Mouse (Mus musculus) forebrain, embryonic 14.5 days (tissue): Measurements from ENCODE around the gene Myo15b. TPM values are rescaled to one million over a fixed set of nuclear protein-coding genes. Genes with fewer than 3 reads are reported as not detected.
"Not testable (repeated sequence)": the region's sequence is repeated elsewhere in the genome, so short reads cannot be mapped to it uniquely, and the experiment has no call there.

Source experiments
- ATAC-seq: fragments of 200-750 bp; cut with Nextera tagmentation; 2 replicates; pipeline ENCODE4 v1.8.0; 2017; ENCODE audit warnings: mild to moderate bottlenecking, moderate library complexity
- DNase-seq: peaks from one replicate; pipeline ENCODE4 v3.0.0-alpha.2; 2015; ENCODE audit warnings: low spot score
- H3K27ac ChIP-seq: fragments of 300-500 bp; sonication (generic); 2 replicates; pipeline ENCODE4 v1.5.1; 2014; ENCODE audit warnings: low read depth, mild to moderate bottlenecking, control low read depth, low read length, moderate library complexity
- H3K27me3 ChIP-seq: fragments of 300-500 bp; sonication (generic); replicated peaks from 2 replicates; pipeline ENCODE4 v1.6.1; 2014; ENCODE audit warnings: low read length, control low read depth, mixed read lengths; ENCODE audit not compliant: control insufficient read depth, insufficient read depth
- H3K36me3 ChIP-seq: fragments of 300-500 bp; sonication (generic); 2 replicates; pipeline ENCODE4 v1.6.1; 2014; ENCODE audit warnings: low read length, control low read depth; ENCODE audit not compliant: control insufficient read depth, insufficient read depth
- H3K4me1 ChIP-seq: fragments of 300-500 bp; sonication (generic); 2 replicates; pipeline ENCODE4 v1.6.1; 2014; ENCODE audit warnings: antibody characterized with exemption, low read length, control low read depth; ENCODE audit not compliant: control insufficient read depth, insufficient read depth
- H3K4me2 ChIP-seq: fragments of 300-500 bp; sonication (generic); 2 replicates; pipeline ENCODE4 v1.6.1; 2014; ENCODE audit warnings: mild to moderate bottlenecking, control low read depth, low read length
- H3K4me3 ChIP-seq: fragments of 300-500 bp; sonication (generic); 2 replicates; pipeline ENCODE4 v1.5.1; 2014; ENCODE audit warnings: low read depth, low read length, control low read depth
- H3K9ac ChIP-seq: fragments of 300-500 bp; sonication (generic); 2 replicates; pipeline ENCODE4 v1.6.1; 2014; ENCODE audit warnings: mild to moderate bottlenecking, low read length, control low read depth, moderate library complexity
- H3K9me3 ChIP-seq: fragments of 300-500 bp; sonication (generic); replicated peaks from 2 replicates; pipeline ENCODE4 v1.6.1; 2016; ENCODE audit warnings: low read length, control low read depth, mixed read lengths; ENCODE audit not compliant: control insufficient read depth
- WGBS: fragments of 180-500 bp; shearing (Covaris S2); extraction: QIAGEN DNeasy Blood & Tissue Kit; methylation state at CpG from one replicate; pipeline ENCODE4 v1.1.7; 2014; 5-methylcytosine and 5-hydroxymethylcytosine counted together
- polyA plus RNA-seq: library from polyadenylated mRNA; unstranded; fragments of >200 nt; fragmentation: Nextera tagmentation; extraction: Ambion mirVana; gene quantifications from 2 replicates; pipeline ENCODE4 v1.2.1, GENCODE M21; 2014

The Myo15b gene
- polyA plus RNA-seq, 1 experiment from 2014 or later, result not detected

GRCm38 (mm10) chr11:115854674-115855073 lies 3.5 kb upstream of the Myo15b start:
- Histone ChIP-seq H3K9me3 (no peaks in the 10 kb centered on the region), H3K27ac (no peak overlapping the region), H3K36me3 (no peaks in the 10 kb centered on the region), H3K4me1 (peaks cover 5% of the 10 kb centered on the region), H3K4me2 (no peak overlapping the region), H3K27me3 (peaks cover 25% of the 10 kb centered on the region), H3K9ac (no peak overlapping the region), H3K4me3 (no peak overlapping the region)
- DNase-seq (no peak), ATAC-seq (no peak)
- 66% methylated on average over 6 of the region's 6 CpGs for WGBS

DNA sequence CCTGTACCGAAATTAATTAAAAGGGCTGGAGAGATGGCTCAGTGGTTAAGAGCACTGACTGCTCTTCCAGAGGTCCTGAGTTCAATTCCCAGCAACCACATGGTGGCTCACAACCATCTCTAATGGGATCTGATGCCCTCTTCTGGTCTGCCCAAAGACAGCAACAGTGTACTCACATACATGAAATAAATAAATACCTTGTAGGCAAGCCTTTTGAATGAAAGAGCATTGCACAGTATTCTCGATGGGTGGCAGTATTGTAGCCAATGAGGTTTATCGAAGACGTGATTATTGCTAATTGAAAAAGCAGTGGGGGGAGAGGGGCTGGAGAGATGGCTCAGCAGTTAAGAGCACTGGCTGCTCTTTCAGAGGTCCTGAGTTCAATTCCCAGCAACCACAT lies 1.1 kb upstream of the Myo15b start:
- not testable (repeated sequence) for ATAC-seq, H3K4me2 ChIP-seq, H3K27ac ChIP-seq, H3K9ac ChIP-seq, H3K4me3 ChIP-seq, H3K9me3 ChIP-seq, H3K36me3 ChIP-seq, H3K4me1 ChIP-seq, DNase-seq
- peaks cover 36% of the 10 kb centered on the region for H3K27me3 ChIP-seq
- 90% methylated on average over 4 of the region's 4 CpGs for WGBS

GRCm38 (mm10) chr11:115857936-115858335 lies 270 bp upstream of the Myo15b start:
- ATAC-seq (no peak), DNase-seq (no peak)
- Histone ChIP-seq H3K36me3 (no peaks in the 10 kb centered on the region), H3K27me3 (peaks cover 36% of the 10 kb centered on the region), H3K4me1 (peaks cover 5% of the 10 kb centered on the region), H3K4me3 (no peak overlapping the region), H3K9ac (no peak overlapping the region), H3K27ac (no peak overlapping the region), H3K4me2 (no peak overlapping the region), H3K9me3 (no peaks in the 10 kb centered on the region)
- WGBS, result 63% methylated on average over 13 of the region's 13 CpGs

DNA sequence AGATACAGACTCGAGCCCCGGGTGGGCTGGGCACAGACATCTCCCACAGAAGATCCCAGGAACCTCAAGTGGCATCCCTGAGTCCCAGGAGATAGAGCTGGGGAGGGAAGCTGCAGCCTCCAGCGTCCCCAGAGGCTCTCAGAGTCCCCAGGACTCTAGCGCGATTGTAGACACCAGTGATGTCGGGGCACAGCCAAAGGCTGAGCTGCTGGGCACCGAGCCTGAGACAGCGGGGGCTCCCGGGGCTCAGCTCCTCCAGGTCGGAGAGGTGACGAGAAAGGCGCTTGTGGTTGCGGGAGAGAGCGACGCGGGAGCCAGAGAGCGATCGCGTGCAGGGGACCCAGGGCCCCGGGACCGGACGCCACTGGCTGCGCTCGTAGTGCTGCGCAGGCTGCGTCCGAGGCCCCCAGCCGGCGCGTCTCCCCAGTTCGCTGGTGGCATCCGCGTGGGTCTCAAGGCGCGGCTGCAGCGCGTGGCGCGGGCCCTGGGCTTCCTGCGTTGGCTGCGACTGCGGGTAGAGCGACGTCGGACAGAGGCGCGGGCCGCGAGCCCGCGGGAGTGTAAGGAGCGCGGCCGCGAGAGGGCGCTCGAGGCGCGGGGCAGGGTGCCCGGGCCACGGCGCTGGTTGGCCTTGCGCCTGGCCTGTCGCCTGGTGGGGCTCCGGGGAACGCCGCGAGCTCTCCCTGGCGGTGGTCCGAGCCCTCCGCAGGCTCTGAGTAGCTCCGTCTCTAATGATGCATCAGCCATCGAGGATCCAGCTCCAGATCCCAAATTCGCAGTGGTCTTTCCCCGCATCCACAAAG lies 1.1 kb downstream of the Myo15b start:
- peak overlapping the region; percentile 26 for H3K4me3 ChIP-seq
- no peaks in the 10 kb centered on the region for H3K9me3 ChIP-seq
- ATAC-seq, result peak; percentile 88
- H3K27me3 ChIP-seq, result peaks cover 36% of the 10 kb centered on the region
- peak overlapping the region; percentile 47; the same call in 1 of the 2 replicates for H3K9ac ChIP-seq
- peak; percentile 84 for DNase-seq
- H3K4me2 ChIP-seq, result peak overlapping the region; percentile 49
- peaks cover 5% of the 10 kb centered on the region for H3K4me1 ChIP-seq
- no peak overlapping the region for H3K27ac ChIP-seq
- WGBS, result 2% methylated on average over 75 of the region's 75 CpGs
- no peaks in the 10 kb centered on the region for H3K36me3 ChIP-seq

GRCm38 (mm10) chr11:115863895-115864294 lies 5.7 kb downstream of the Myo15b start:
- H3K4me2 ChIP-seq, result no peak overlapping the region
- no peak for ATAC-seq
- H3K9ac ChIP-seq, result no peak overlapping the region
- no peak overlapping the region for H3K4me3 ChIP-seq
- H3K4me1 ChIP-seq, result peaks cover 5% of the 10 kb centered on the region
- no peak overlapping the region for H3K27ac ChIP-seq
- no peaks in the 10 kb centered on the region for H3K36me3 ChIP-seq
- no peak for DNase-seq
- peaks cover 19% of the 10 kb centered on the region for H3K27me3 ChIP-seq
- WGBS, result 88% methylated on average over 8 of the region's 8 CpGs
- H3K9me3 ChIP-seq, result no peaks in the 10 kb centered on the region

DNA sequence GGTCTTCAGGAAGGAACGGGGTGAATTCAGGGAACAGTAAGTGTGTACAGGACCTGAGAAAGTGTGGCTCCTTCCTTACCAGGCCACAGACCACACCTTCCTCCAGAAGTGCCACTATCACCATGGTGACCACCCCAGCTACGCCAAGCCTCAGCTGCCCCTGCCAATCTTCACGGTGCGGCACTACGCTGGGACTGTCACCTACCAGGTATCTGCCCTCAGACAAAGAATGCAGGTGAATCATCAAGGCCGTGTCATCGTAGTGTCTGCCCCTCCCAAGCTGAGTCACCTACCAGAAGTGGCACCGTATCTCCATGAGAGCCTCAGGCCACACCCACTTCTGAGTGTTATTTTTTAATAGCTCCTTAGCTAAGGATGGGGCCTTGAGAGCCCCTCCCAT lies 11.2 kb downstream of the Myo15b start:
- ATAC-seq (no peak), DNase-seq (no peak)
- no peaks in the 10 kb centered on the region for H3K4me1 ChIP-seq
- no peak overlapping the region for H3K4me3 ChIP-seq
- H3K27me3 ChIP-seq, result no peaks in the 10 kb centered on the region
- no peak overlapping the region for H3K27ac ChIP-seq
- H3K36me3 ChIP-seq, result no peaks in the 10 kb centered on the region
- H3K4me2 ChIP-seq, result no peak overlapping the region
- 83% methylated on average over 8 of the region's 8 CpGs for WGBS
- no peaks in the 10 kb centered on the region for H3K9me3 ChIP-seq
- no peak overlapping the region for H3K9ac ChIP-seq

DNA sequence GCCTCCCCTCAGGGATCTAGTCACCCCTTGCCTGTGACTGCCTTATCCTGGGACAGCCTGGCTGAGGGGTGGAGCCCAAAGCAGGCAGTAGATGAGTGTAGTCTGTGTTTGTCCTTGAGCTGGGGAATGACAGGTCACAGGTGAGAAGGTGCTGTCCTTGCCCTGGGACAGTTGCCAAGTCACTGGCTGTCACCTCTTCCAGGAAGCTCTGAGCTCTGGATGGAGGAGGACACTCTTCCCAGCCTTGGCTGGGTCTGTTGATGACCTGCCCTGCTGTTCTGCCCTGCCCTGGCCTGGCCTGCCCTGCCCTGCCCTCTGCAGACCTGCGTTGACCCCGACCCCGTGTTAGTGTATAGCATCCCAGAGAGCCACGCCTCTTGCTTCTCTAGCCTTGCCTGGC lies 14.2 kb downstream of the Myo15b start:
- Histone ChIP-seq H3K4me3 (no peak overlapping the region), H3K4me2 (no peak overlapping the region), H3K4me1 (no peaks in the 10 kb centered on the region), H3K9ac (no peak overlapping the region), H3K36me3 (no peaks in the 10 kb centered on the region), H3K9me3 (no peaks in the 10 kb centered on the region), H3K27ac (no peak overlapping the region), H3K27me3 (no peaks in the 10 kb centered on the region)
- 74% methylated on average over 4 of the region's 4 CpGs for WGBS
- DNase-seq (no peak), ATAC-seq (no peak)

- H3K9me3 ChIP-seq, result no peaks in the 10 kb centered on the region
- H3K36me3 ChIP-seq, result no peaks in the 10 kb centered on the region
- H3K4me2 ChIP-seq, result no peak overlapping the region
- DNase-seq (no peak), ATAC-seq (no peak)
- no peaks in the 10 kb centered on the region for H3K27me3 ChIP-seq
- 89% methylated on average over 3 of the region's 3 CpGs for WGBS
- no peaks in the 10 kb centered on the region for H3K4me1 ChIP-seq
- no peak overlapping the region for H3K27ac ChIP-seq
- H3K4me3 ChIP-seq, result no peak overlapping the region
- H3K9ac ChIP-seq, result no peak overlapping the region
Observed at GRCm38 (mm10) chr11:115875935-115876334, 17.7 kb downstream of the Myo15b start.

DNA sequence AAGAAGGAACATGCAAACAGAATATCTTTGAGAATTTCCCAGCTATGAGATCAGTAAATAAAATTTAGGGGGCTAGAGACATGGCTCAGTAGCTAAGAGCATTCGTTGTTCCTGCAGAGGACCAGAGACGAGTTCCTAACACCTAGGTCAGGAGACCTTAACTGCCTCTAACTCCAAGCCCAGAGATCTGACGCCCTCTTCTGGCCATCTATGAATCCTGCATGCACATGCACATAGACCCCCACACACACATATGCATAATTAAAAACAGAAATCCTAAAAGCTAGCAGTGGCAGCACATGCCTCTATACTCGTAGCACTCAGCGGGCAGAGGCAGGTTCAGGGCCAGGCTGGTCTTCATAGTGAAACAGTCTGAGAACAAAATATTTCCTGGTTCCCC lies 18.2 kb downstream of the Myo15b start:
- 77% methylated on average over 5 of the region's 5 CpGs for WGBS

More for the DNA sequence above, 18.2 kb downstream of the Myo15b start:
- Histone ChIP-seq H3K4me2 (no peak overlapping the region), H3K27ac (no peak overlapping the region), H3K27me3 (no peaks in the 10 kb centered on the region), H3K9me3 (no peaks in the 10 kb centered on the region), H3K9ac (no peak overlapping the region), H3K36me3 (no peaks in the 10 kb centered on the region), H3K4me3 (no peak overlapping the region), H3K4me1 (no peaks in the 10 kb centered on the region)
- DNase-seq (no peak), ATAC-seq (no peak)
